Mouse (Mus musculus) hindbrain, embryonic 12.5 days (tissue): ENCODE results near the gene Thra. TPM values are rescaled to one million over a fixed set of nuclear protein-coding genes. Genes with fewer than 3 reads are reported as not detected.

ENCODE experiments used
- ATAC-seq: fragments of 200-750 bp; cut with Nextera tagmentation; 2 replicates; pipeline ENCODE4 v1.8.0; 2017; ENCODE audit warnings: moderate TSS enrichment; ENCODE audit not compliant: low FRiP score
- H3K27ac ChIP-seq: fragments of 300-500 bp; sonication (generic); 2 replicates; pipeline ENCODE4 v1.5.1; 2016; ENCODE audit warnings: mild to moderate bottlenecking
- H3K27me3 ChIP-seq: fragments of 300-500 bp; sonication (generic); 2 replicates; pipeline ENCODE4 v1.6.1; 2016; ENCODE audit warnings: mild to moderate bottlenecking
- H3K36me3 ChIP-seq: fragments of 300-500 bp; sonication (generic); 2 replicates; pipeline ENCODE4 v1.6.1; 2016; ENCODE audit warnings: mild to moderate bottlenecking
- H3K4me1 ChIP-seq: fragments of 300-500 bp; sonication (generic); 2 replicates; pipeline ENCODE4 v1.6.1; 2016
- H3K4me2 ChIP-seq: fragments of 300-500 bp; sonication (generic); replicated peaks from 2 replicates; pipeline ENCODE4 v1.6.1; 2016; ENCODE audit warnings: mild to moderate bottlenecking
- H3K4me3 ChIP-seq: fragments of 300-500 bp; sonication (generic); 2 replicates; pipeline ENCODE4 v1.5.1; 2016; ENCODE audit warnings: mild to moderate bottlenecking
- H3K9ac ChIP-seq: fragments of 300-500 bp; sonication (generic); 2 replicates; pipeline ENCODE4 v1.6.1; 2016; ENCODE audit warnings: mild to moderate bottlenecking, moderate library complexity
- H3K9me3 ChIP-seq: fragments of 300-500 bp; sonication (generic); replicated peaks from 2 replicates; pipeline ENCODE4 v1.6.1; 2016; ENCODE audit warnings: mild to moderate bottlenecking
- WGBS: fragments of 180-500 bp; shearing (Covaris S2); methylation state at CpG from one replicate; pipeline ENCODE4 v1.1.7; 2016; 5-methylcytosine and 5-hydroxymethylcytosine counted together
- polyA plus RNA-seq: library from polyadenylated mRNA; unstranded; fragments of >200 nt; fragmentation: Nextera tagmentation; extraction: Ambion mirVana; gene quantifications from 2 replicates; pipeline ENCODE4 v1.2.1, GENCODE M21; 2016

Gene Thra
- polyA plus RNA-seq, 1 experiment from 2014 or later: 68.4 TPM

DNA sequence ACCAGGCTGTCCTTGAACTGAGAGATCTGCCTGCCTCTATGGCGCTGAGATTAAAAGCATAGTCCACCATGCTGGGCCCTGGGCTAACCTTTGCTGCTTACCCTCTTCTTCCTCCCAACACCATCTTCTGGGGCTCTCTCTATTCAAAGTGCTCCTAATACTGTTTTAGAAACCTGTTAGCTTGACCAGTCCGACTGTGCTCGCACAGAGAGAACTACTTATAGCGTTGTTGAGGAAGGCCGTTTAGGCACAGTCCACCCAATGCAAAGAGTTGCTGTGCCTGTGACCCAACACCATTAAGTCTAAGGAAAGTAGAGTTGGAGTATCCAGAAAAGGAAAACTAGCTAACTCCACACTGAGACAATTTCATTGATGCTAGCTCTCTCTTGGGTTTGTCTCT, 47.7 kb downstream of the Thra start:
- no peaks in the 10 kb centered on the region for H3K9me3 ChIP-seq
- 0 out of 2 replicates have a peak overlapping the region, but pooled peaks have one; percentile 71 for H3K27ac ChIP-seq
- H3K27me3 ChIP-seq: no peaks in the 10 kb centered on the region
- H3K4me1 ChIP-seq: peaks cover 53% of the 10 kb centered on the region
- H3K4me3 ChIP-seq: no peak overlapping the region
- no peak for ATAC-seq
- H3K36me3 ChIP-seq: no peaks in the 10 kb centered on the region
- H3K9ac ChIP-seq: no peak overlapping the region
- no peak overlapping the region for H3K4me2 ChIP-seq
- 95% methylated on average over 5 of the region's 5 CpGs for WGBS

DNA sequence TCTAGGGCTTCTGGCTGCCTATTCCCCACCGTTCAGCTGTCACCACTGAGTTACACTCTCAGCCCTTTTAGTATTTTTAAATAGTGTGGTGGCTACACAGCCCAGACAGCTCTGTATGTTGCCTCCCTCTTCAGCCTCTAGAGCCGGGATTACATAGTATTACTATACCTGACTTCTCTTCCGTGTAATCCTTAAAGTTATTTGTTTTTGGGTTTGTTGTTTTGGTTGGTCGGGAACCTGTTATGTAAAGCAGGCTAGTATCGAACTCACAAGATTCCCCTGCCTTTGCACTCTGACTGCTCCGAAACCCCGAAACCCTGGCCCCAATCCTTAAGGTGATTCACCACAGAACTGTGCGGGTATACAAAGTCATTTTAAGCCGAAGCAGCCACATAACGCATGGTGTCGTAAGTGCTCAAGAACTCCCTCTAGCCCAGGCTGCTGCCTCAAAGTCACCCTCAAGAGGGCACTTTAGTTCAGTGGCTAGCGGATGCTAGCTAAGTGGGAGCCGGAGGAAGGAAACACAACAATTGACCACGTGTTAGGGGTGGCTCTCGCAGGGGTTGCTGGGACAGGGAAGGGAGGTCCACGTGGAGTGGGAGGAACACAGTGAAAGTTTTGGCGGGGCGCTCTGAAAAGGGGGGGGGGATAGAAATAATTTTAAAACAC, 48.2 kb downstream of the Thra start:
- WGBS: 15% methylated on average over 16 of the region's 18 CpGs
- Histone ChIP-seq H3K9me3 (no peaks in the 10 kb centered on the region), H3K4me3 (peak overlapping the region; percentile 44), H3K4me2 (peak overlapping the region; percentile 90), H3K36me3 (no peaks in the 10 kb centered on the region), H3K27ac (peak overlapping the region; percentile 71), H3K27me3 (no peaks in the 10 kb centered on the region), H3K4me1 (peaks cover 53% of the 10 kb centered on the region), H3K9ac (peak overlapping the region; percentile 47)
- peak; percentile 70 for ATAC-seq

DNA sequence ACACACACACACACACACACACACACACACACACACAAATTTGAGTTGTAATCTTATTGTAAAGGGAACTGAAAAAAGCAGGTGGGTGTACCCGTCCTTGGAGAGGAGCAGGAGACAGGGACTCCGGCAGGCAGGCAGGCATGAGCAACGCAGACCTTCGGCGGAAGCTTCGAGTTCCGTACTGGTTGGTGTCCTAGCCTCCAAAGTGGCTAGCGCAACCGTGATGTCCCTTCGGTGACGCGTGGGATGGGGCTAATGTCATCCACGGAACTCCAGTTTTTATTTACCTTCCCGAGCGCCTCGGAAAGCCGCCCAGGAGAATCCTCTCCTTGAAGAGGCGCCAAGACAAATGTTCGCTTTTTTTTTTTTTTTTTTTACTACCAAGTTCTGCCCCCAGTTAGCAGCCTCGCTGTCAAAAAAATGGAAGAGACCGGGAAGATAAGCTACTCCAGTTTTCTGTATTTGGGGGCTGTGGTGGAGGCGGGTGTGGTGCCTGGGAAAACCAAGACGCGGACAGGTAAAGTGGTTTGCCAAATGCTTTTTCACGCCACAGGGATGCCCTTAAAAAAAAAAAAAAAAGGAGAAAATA, 48.9 kb downstream of the Thra start:
- 1% methylated on average over 25 of the region's 25 CpGs for WGBS
- Histone ChIP-seq H3K36me3 (no peaks in the 10 kb centered on the region), H3K9ac (peak overlapping the region; percentile 47), H3K27me3 (no peaks in the 10 kb centered on the region), H3K4me2 (peak overlapping the region; percentile 90), H3K4me1 (peaks cover 52% of the 10 kb centered on the region), H3K27ac (peak overlapping the region; percentile 44; the same call in 1 of the 2 replicates), H3K9me3 (no peaks in the 10 kb centered on the region), H3K4me3 (peak overlapping the region; percentile 44)
- peak; percentile 17; the same call in 1 of the 2 replicates for ATAC-seq

DNA sequence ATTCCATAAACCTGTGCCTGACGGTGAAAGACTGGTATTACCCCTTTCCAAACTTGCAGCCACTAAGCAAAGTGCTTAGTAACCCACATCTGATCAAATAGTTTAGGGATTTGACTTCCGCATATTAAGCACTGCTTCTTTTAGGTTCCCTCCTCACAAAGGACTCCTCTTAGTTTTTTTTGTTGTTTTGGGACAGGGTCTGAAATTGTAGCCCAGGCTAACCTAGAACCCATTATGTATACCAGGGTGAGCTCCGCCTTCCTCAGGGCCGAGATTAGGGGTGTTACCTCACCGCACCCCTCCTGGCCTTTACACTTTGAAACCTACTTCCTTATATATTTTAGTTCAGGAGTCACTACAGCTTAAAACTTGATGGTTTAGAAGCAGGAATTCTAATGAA, 49.4 kb downstream of the Thra start:
- H3K4me2 ChIP-seq: peak overlapping the region; percentile 90
- WGBS: 48% methylated on average over 5 of the region's 5 CpGs

DNA sequence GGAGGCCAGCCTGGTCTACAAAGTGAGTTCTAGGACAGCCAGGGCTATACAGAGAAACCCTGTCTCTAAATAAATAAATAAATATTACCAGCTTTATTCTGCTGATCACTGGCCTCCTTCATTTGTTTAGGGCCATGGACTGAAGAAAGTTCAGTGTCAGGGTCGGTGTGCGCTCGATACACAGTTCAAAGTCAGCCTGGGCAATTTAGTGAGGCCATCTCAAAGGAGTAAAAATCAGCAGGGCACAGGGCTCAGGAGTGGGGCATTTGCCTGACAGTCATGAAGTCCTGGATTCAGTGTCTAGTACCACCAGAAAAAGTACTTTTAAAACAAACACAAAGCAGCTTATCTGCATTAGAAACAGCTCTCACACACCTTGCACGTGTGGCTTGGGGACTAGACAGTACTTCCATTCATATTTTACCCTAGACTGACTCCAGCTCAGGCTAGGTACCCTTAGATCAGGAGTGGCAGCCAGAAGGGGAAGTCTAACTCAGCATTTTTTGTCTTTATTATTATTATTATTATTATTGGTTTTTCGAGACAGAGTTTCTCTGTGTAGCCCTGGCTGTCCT, 50.3 kb downstream of the Thra start:
- peaks cover 47% of the 10 kb centered on the region for H3K4me1 ChIP-seq
- WGBS: 81% methylated on average over 5 of the region's 5 CpGs
- H3K4me3 ChIP-seq: no peak overlapping the region
- ATAC-seq: no peak
- H3K36me3 ChIP-seq: no peaks in the 10 kb centered on the region
- H3K27ac ChIP-seq: no peak overlapping the region
- H3K27me3 ChIP-seq: no peaks in the 10 kb centered on the region
- no peaks in the 10 kb centered on the region for H3K9me3 ChIP-seq
- no peak overlapping the region for H3K4me2 ChIP-seq
- no peak overlapping the region for H3K9ac ChIP-seq

More for the DNA sequence above, 49.4 kb downstream of the Thra start:
- no peak overlapping the region for H3K27ac ChIP-seq
- no peaks in the 10 kb centered on the region for H3K36me3 ChIP-seq
- no peaks in the 10 kb centered on the region for H3K27me3 ChIP-seq
- H3K4me1 ChIP-seq: peaks cover 52% of the 10 kb centered on the region
- H3K9me3 ChIP-seq: no peaks in the 10 kb centered on the region
- H3K4me3 ChIP-seq: no peak overlapping the region
- H3K9ac ChIP-seq: no peak overlapping the region
- ATAC-seq: no peak

DNA sequence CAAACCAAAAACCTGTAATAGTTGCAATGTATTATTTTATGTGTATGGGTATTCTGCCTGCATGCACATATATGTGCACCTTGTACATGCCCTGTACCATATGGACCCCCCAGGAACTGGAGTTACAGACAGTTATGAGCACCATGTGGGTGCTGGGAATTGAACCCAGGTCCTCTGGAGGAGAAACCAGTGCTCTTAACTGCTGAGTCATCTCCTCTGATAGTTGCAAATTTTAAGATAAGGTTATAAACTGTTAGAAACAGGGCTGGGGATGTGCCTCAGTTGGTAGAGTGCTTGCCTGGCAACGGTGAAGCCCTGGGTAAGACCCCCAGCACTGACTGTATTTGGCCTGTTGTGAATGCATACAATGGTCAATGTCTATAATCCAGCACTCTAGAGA, 51.0 kb downstream of the Thra start:
- H3K4me3 ChIP-seq: no peak overlapping the region
- no peaks in the 10 kb centered on the region for H3K27me3 ChIP-seq
- H3K9me3 ChIP-seq: no peaks in the 10 kb centered on the region
- H3K4me1 ChIP-seq: peaks cover 39% of the 10 kb centered on the region
- no peaks in the 10 kb centered on the region for H3K36me3 ChIP-seq
- WGBS: 87% methylated on average over 1 of the region's 1 CpGs
- no peak for ATAC-seq
- H3K9ac ChIP-seq: no peak overlapping the region
- H3K4me2 ChIP-seq: no peak overlapping the region
- H3K27ac ChIP-seq: no peak overlapping the region

DNA sequence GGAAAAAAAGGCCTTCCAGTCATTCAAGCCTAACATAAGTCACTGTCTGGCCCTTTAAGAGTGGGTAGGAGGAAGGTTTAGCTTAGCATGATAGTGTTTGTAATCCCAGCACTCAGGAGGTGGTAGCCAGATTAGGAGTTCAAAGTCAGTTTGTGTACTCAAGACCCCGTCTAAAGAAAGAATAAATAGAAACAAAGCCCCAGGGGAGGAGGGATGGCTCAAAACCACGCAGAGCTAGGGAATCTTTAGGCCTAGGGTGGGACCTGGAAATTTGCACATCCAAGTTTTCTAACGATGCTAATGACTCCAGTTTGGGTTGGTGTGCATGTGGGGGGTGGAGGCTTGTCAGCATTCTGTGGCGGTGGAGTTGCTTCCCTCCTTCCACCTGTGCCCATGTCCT, 51.6 kb downstream of the Thra start:
- Histone ChIP-seq H3K9ac (peak overlapping the region; percentile 20; the same call in 1 of the 2 replicates), H3K4me3 (no peak overlapping the region)
- 10% methylated on average over 4 of the region's 4 CpGs for WGBS

DNA sequence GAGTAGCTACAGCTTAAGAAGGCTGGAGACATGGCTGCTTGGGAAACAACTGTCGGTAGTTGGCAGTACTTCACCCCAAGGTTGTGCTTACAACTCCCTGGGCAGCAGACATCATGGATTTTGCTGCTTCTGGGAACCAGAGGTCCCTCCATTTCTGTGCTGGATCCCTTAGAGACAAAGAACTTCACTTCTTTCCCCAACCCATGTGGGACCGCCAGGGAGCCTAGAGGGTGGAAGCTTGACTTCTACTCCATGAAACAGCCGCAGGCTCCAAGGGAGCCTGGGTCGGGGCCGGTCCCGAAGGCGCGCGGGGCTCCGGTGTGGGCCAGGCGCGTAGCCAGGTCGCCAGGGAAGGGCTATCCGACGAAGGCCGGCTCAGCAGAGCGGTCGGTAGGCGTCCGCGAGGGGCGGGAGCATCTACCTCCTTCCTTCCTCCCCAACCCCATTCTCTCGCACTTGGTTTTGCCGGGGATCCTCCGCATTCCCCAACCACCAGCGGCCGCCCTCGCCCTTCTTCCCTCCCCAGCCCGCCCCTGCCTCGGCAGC, 54.1 kb downstream of the Thra start:
- 0% methylated on average over 25 of the region's 30 CpGs for WGBS
- Histone ChIP-seq H3K4me2 (peak overlapping the region; percentile 98), H3K27ac (peak overlapping the region; percentile 100), H3K4me3 (peak overlapping the region; percentile 100), H3K27me3 (no peaks in the 10 kb centered on the region), H3K4me1 (peaks cover 43% of the 10 kb centered on the region), H3K9me3 (no peaks in the 10 kb centered on the region), H3K9ac (peak overlapping the region; percentile 100), H3K36me3 (peaks cover 8% of the 10 kb centered on the region)
- peak; percentile 44 for ATAC-seq

More for the DNA sequence above, 51.6 kb downstream of the Thra start:
- ATAC-seq: no peak
- Histone ChIP-seq H3K4me1 (peaks cover 33% of the 10 kb centered on the region), H3K9me3 (no peaks in the 10 kb centered on the region), H3K36me3 (no peaks in the 10 kb centered on the region), H3K27me3 (no peaks in the 10 kb centered on the region), H3K27ac (no peak overlapping the region), H3K4me2 (no peak overlapping the region)

DNA sequence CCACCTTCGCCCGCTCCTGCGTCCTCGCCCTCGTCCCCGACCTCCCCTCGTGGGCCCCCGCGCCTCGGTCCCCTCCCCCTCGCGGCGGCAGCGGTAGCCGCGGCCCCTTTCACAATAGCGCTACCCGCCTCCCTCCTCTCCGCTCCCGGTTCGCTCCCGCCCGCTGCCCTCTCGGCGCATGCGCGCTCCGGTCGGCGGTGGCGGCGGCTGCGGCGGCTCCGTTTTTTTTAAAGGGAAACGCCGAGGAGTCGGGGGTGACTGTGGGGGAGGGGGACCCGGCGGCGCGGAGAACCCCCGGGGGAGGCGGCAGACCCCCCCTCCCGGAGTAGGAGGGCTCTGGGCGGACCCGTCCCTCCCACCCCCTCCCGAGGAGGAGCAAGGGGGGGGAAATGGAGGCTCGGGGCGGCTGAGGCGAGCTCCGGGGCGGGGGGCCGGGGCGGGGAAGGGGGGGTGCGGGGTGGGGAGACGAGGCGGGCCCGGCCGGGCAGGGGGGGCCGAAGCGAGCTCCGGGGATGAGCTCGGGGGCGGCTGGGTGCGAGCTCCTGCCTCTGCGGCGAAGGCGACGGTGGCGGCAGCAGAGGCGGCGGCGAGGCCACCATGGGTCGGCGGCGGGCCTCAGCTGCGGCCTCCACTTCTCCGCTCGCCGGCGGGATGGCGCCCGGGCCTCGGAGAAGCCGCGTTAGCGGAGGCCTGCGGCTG, 54.7 kb downstream of the Thra start, which contains the start of gene Msl1:
TSS of gene Msl1 (plus strand) at position 502 of the 699 bp plus-strand sequence.
- H3K27me3 ChIP-seq: no peaks in the 10 kb centered on the region
- peak within 1 kb of the TSS; percentile 98 for H3K4me2 ChIP-seq
- H3K9me3 ChIP-seq: no peaks in the 10 kb centered on the region
- peaks cover 39% of the 10 kb centered on the region for H3K4me1 ChIP-seq
- peak; percentile 48 for ATAC-seq
- H3K9ac ChIP-seq: peak within 1 kb of the TSS; percentile 100
- peaks cover 14% of the 10 kb centered on the region for H3K36me3 ChIP-seq
- WGBS: 1% methylated on average over 68 of the region's 89 CpGs
- H3K4me3 ChIP-seq: peak within 1 kb of the TSS; percentile 100
- peak within 1 kb of the TSS; percentile 100 for H3K27ac ChIP-seq

DNA sequence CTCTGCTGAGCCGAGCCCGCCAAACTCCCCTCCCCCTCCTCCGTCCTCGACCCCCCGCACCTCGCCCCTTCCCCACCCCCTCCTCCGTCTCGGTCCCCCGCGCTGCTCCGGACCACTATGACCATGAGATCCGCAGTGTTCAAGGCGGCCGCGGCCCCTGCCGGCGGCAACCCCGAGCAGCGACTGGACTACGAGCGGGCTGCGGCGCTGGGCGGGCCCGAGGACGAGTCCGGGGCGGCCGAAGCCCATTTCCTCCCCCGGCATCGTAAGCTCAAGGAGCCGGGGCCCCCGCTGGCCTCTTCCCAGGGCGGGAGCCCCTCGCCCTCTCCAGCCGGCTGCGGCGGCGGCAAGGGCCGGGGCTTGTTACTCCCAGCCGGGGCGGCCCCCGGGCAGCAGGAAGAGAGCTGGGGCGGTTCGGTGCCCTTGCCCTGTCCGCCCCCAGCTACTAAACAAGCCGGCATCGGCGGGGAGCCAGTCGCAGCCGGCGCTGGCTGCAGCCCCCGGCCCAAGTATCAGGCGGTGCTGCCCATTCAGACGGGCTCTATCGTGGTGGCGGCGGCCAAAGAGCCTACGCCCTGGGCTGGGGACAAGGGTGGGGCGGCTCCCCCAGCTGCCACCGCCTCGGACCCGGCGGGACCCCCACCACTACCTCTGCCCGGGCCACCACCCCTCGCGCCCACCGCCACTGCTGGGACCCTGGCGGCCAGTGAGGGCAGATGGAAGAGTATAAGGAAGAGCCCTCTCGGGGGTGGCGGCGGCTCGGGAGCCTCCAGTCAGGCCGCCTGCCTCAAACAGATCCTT, 55.5 kb downstream of the Thra start:
- ATAC-seq: peak; percentile 53
- Histone ChIP-seq H3K4me2 (peak overlapping the region; percentile 98), H3K27me3 (no peaks in the 10 kb centered on the region), H3K36me3 (peaks cover 22% of the 10 kb centered on the region), H3K4me3 (peak overlapping the region; percentile 100), H3K9me3 (no peaks in the 10 kb centered on the region), H3K27ac (peak overlapping the region; percentile 100), H3K9ac (peak overlapping the region; percentile 100), H3K4me1 (peaks cover 39% of the 10 kb centered on the region)
- 1% methylated on average over 66 of the region's 74 CpGs for WGBS

DNA sequence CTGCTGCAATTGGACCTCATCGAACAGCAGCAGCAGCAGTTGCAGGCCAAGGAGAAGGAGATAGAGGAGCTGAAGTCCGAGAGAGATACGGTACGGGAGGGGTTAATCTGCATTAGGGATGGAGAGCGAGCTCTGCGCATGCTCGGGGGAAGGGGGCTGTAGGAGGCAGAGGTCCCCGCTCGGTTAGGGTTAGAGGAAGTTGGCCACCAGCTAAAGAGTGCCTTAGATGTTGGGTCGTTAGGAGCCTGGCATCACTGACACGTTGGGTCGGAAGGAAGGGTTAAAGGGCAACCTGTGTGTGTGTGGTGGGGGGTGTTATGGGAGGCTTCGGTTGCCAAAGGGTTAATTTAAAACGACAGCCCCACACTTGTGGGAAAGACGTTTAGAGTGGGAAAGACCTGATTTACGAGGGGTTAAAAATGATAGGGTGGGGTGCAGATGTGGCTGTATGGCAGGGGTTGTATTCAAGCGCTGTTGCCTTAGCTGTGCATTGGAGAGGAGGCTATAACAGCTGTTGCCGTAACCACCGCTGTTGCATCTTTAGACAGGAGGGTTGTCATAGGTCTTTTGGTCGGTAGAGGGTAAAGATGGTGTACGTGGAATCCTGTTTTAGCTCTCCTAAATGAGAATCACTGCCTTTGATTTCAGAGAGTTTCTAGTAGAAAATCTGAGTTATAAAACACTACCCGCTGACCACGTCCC, 56.2 kb downstream of the Thra start:
- no peaks in the 10 kb centered on the region for H3K27me3 ChIP-seq
- peak overlapping the region; percentile 100 for H3K4me3 ChIP-seq
- H3K4me2 ChIP-seq: peak overlapping the region; percentile 98
- peaks cover 29% of the 10 kb centered on the region for H3K36me3 ChIP-seq
- 5% methylated on average over 23 of the region's 23 CpGs for WGBS
- H3K9ac ChIP-seq: peak overlapping the region; percentile 100
- peak overlapping the region; percentile 100 for H3K27ac ChIP-seq
- no peaks in the 10 kb centered on the region for H3K9me3 ChIP-seq
- peaks cover 39% of the 10 kb centered on the region for H3K4me1 ChIP-seq
- peak; percentile 72 for ATAC-seq
